Mouse (Mus musculus): Measurements from ENCODE around the gene Cgnl1. TPM values are rescaled to one million over a fixed set of nuclear protein-coding genes. Genes with fewer than 3 reads are reported as not detected.

Gene Cgnl1
- polyA plus RNA-seq, 1 experiment from 2014 or later: 4.6 TPM

DNA sequence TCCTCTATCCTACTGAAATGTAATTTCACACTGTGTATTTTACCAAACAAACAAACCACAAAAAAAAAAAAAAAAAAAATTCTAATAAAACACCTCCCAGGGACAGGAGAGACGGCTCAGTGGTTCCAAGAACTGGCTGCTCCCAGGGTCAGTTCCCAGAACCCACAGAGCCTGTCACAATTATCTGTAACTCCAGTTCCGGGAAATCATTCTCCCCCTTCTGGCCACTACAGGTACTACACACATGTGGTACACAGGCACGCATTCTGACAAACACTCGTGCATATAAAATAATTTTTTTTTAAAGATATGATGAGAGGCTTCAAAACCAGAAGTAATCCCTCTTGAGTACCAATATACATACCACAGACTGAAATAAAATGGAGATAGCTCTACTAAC, 9.7 kb downstream of the Cgnl1 start:
- Histone ChIP-seq H3K27me3 (ENCODE audit: control insufficient read depth, insufficient read depth, low read length) (no peaks in the 10 kb centered on the region; the same call in 1 of the 2 replicates), H3K36me3 (ENCODE audit: control insufficient read depth, insufficient read depth, low read length) (no peaks in the 10 kb centered on the region), H3K9me3 (ENCODE audit: control insufficient read depth, low read length) (no peaks in the 10 kb centered on the region), H3K4me1 (ENCODE audit: control insufficient read depth, insufficient read depth, low read length) (peaks cover 16% of the 10 kb centered on the region), H3K4me2 (no peak overlapping the region), H3K9ac (ENCODE audit: low read length) (no peak overlapping the region), H3K4me3 (ENCODE audit: low read depth, low read length) (no peak overlapping the region), H3K27ac (ENCODE audit: low read depth, low read length) (no peak overlapping the region)
- DNase-seq (ENCODE audit: low spot score, missing footprints): no peak
- ATAC-seq (ENCODE audit: low FRiP score): no peak
- 96% methylated on average over 4 of the region's 4 CpGs for WGBS

- no peak overlapping the region for H3K4me3 ChIP-seq (ENCODE audit: low read depth, low read length)
- 3% methylated on average over 14 of the region's 14 CpGs for WGBS
- H3K4me1 ChIP-seq (ENCODE audit: control insufficient read depth, insufficient read depth, low read length): peaks cover 16% of the 10 kb centered on the region
- H3K4me2 ChIP-seq: no peak overlapping the region
- no peak for DNase-seq (ENCODE audit: low spot score, missing footprints)
- H3K9ac ChIP-seq (ENCODE audit: low read length): no peak overlapping the region
- H3K27me3 ChIP-seq (ENCODE audit: control insufficient read depth, insufficient read depth, low read length): no peaks in the 10 kb centered on the region; the same call in 1 of the 2 replicates
- no peak overlapping the region for H3K27ac ChIP-seq (ENCODE audit: low read depth, low read length)
- no peak for ATAC-seq (ENCODE audit: low FRiP score)
- H3K9me3 ChIP-seq (ENCODE audit: control insufficient read depth, low read length): no peaks in the 10 kb centered on the region
- H3K36me3 ChIP-seq (ENCODE audit: control insufficient read depth, insufficient read depth, low read length): no peaks in the 10 kb centered on the region
Measured at GRCm38 (mm10) chr9:71760518-71761141, 10.8 kb downstream of the Cgnl1 start.

DNA sequence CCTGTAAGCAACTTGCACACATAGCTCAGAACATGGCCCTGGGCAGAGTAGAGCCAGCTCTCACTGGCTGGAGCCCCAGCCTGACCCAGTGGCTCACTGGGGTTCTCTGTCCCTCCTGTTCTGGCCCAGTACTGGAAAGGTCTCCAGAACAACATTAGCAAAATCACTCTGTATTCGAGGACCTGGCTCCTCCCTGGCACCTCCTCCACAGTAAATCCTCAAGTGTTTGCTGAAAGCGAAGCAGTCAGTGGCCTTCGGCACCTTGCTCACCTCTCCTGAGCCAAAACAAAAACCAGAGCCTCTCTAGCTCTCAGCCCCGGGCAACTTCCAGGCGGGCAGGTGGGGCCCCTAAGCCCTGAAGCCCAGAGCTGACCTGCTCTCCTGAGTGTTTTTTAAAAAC, 11.5 kb downstream of the Cgnl1 start:
- H3K4me2 ChIP-seq: 0 out of 2 replicates have a peak overlapping the region, but pooled peaks have one; percentile 6
- H3K9me3 ChIP-seq (ENCODE audit: control insufficient read depth, low read length): no peaks in the 10 kb centered on the region
- no peak overlapping the region for H3K27ac ChIP-seq (ENCODE audit: low read depth, low read length)
- no peak overlapping the region for H3K4me3 ChIP-seq (ENCODE audit: low read depth, low read length)
- DNase-seq (ENCODE audit: low spot score, missing footprints) (no peak), ATAC-seq (ENCODE audit: low FRiP score) (no peak)
- no peaks in the 10 kb centered on the region; the same call in 1 of the 2 replicates for H3K27me3 ChIP-seq (ENCODE audit: control insufficient read depth, insufficient read depth, low read length)
- peaks cover 16% of the 10 kb centered on the region for H3K4me1 ChIP-seq (ENCODE audit: control insufficient read depth, insufficient read depth, low read length)
- 9% methylated on average over 5 of the region's 5 CpGs for WGBS
- H3K36me3 ChIP-seq (ENCODE audit: control insufficient read depth, insufficient read depth, low read length): no peaks in the 10 kb centered on the region
- H3K9ac ChIP-seq (ENCODE audit: low read length): no peak overlapping the region

DNA sequence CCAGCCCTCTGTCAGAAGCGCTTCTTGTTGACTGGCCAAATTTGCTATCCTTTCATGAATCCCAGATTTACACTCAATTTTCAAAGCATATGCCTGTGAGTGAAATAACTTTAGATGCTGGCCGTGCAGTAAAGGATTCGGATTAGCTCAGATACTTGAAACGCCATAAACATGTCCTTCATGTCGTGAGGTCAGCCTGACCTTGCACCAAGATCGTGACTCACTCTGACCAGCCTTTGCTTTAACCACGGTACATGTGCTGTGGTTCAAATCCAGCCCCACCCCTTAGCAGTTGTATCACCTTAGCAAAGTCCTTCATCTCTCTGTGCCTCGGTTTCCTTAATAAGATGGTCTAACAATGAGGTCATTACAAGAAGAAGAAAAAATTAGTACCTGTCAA, 14.0 kb downstream of the Cgnl1 start:
- no peak overlapping the region for H3K4me2 ChIP-seq
- no peaks in the 10 kb centered on the region for H3K36me3 ChIP-seq (ENCODE audit: control insufficient read depth, insufficient read depth, low read length)
- H3K4me1 ChIP-seq (ENCODE audit: control insufficient read depth, insufficient read depth, low read length): peaks cover 16% of the 10 kb centered on the region
- no peak overlapping the region for H3K9ac ChIP-seq (ENCODE audit: low read length)
- DNase-seq (ENCODE audit: low spot score, missing footprints): no peak
- no peaks in the 10 kb centered on the region for H3K9me3 ChIP-seq (ENCODE audit: control insufficient read depth, low read length)
- ATAC-seq (ENCODE audit: low FRiP score): no peak
- H3K27me3 ChIP-seq (ENCODE audit: control insufficient read depth, insufficient read depth, low read length): no peaks in the 10 kb centered on the region; the same call in 1 of the 2 replicates
- no peak overlapping the region for H3K4me3 ChIP-seq (ENCODE audit: low read depth, low read length)
- 78% methylated on average over 8 of the region's 8 CpGs for WGBS
- H3K27ac ChIP-seq (ENCODE audit: low read depth, low read length): no peak overlapping the region

DNA sequence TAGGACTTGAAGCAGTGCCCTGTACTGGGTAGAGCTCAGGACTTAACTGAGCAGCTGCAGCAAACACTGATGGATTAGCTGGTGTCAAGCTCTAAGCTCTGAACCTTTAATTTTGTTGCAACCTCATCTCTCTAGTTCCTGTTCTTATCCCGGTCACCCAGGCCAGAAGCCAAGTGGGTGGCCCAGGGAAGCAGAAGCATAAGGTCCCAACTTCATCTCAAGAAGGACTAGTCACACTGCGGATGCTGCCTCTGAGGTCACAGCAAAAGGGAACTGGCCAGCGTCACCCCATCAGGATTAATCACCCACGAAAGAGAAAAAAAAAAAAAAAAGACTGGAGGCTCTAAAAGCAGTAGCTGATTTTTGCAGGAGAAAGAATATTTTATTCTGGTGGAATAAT, 14.5 kb downstream of the Cgnl1 start:
- Histone ChIP-seq H3K4me3 (ENCODE audit: low read depth, low read length) (no peak overlapping the region), H3K9me3 (ENCODE audit: control insufficient read depth, low read length) (no peaks in the 10 kb centered on the region), H3K9ac (ENCODE audit: low read length) (no peak overlapping the region), H3K27me3 (ENCODE audit: control insufficient read depth, insufficient read depth, low read length) (no peaks in the 10 kb centered on the region; the same call in 1 of the 2 replicates), H3K4me2 (no peak overlapping the region), H3K36me3 (ENCODE audit: control insufficient read depth, insufficient read depth, low read length) (no peaks in the 10 kb centered on the region), H3K4me1 (ENCODE audit: control insufficient read depth, insufficient read depth, low read length) (peaks cover 16% of the 10 kb centered on the region), H3K27ac (ENCODE audit: low read depth, low read length) (no peak overlapping the region)
- DNase-seq (ENCODE audit: low spot score, missing footprints) (no peak), ATAC-seq (ENCODE audit: low FRiP score) (no peak)
- 34% methylated on average over 4 of the region's 4 CpGs for WGBS

GRCm38 (mm10) chr9:71753981-71754380, 17.4 kb downstream of the Cgnl1 start:
- Histone ChIP-seq H3K36me3 (ENCODE audit: control insufficient read depth, insufficient read depth, low read length) (no peaks in the 10 kb centered on the region), H3K4me1 (ENCODE audit: control insufficient read depth, insufficient read depth, low read length) (peaks cover 8% of the 10 kb centered on the region), H3K9me3 (ENCODE audit: control insufficient read depth, low read length) (no peaks in the 10 kb centered on the region), H3K27me3 (ENCODE audit: control insufficient read depth, insufficient read depth, low read length) (no peaks in the 10 kb centered on the region; the same call in 1 of the 2 replicates), H3K27ac (ENCODE audit: low read depth, low read length) (no peak overlapping the region), H3K9ac (ENCODE audit: low read length) (no peak overlapping the region), H3K4me3 (ENCODE audit: low read depth, low read length) (no peak overlapping the region), H3K4me2 (no peak overlapping the region)
- WGBS: 53% methylated on average over 4 of the region's 4 CpGs
- ATAC-seq (ENCODE audit: low FRiP score) (no peak), DNase-seq (ENCODE audit: low spot score, missing footprints) (no peak)

DNA sequence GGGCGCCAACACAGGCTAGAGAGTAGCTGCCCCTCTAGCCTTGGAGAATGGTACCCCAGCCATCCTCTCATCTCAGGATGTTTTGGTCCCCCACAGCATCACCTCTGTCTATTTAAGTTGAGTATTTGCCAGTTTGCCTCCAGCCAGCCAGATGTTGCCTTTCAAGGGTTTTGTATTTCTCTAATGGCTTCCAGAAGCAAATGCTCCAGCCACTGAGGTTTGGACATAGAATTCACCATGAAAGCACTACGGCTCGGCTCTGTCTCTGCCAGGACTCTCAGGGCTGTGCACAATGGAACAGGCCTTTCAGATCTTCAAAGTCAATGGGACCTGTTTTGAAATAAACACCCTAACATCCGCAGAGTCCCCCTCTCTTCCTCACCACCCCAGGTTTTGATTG, 17.9 kb downstream of the Cgnl1 start:
- Histone ChIP-seq H3K4me3 (ENCODE audit: low read depth, low read length) (no peak overlapping the region), H3K9ac (ENCODE audit: low read length) (no peak overlapping the region), H3K4me1 (ENCODE audit: control insufficient read depth, insufficient read depth, low read length) (peaks cover 8% of the 10 kb centered on the region), H3K9me3 (ENCODE audit: control insufficient read depth, low read length) (no peaks in the 10 kb centered on the region), H3K36me3 (ENCODE audit: control insufficient read depth, insufficient read depth, low read length) (no peaks in the 10 kb centered on the region), H3K4me2 (no peak overlapping the region), H3K27me3 (ENCODE audit: control insufficient read depth, insufficient read depth, low read length) (no peaks in the 10 kb centered on the region; the same call in 1 of the 2 replicates), H3K27ac (ENCODE audit: low read depth, low read length) (no peak overlapping the region)
- DNase-seq (ENCODE audit: low spot score, missing footprints) (no peak), ATAC-seq (ENCODE audit: low FRiP score) (no peak)
- WGBS: 62% methylated on average over 4 of the region's 4 CpGs

DNA sequence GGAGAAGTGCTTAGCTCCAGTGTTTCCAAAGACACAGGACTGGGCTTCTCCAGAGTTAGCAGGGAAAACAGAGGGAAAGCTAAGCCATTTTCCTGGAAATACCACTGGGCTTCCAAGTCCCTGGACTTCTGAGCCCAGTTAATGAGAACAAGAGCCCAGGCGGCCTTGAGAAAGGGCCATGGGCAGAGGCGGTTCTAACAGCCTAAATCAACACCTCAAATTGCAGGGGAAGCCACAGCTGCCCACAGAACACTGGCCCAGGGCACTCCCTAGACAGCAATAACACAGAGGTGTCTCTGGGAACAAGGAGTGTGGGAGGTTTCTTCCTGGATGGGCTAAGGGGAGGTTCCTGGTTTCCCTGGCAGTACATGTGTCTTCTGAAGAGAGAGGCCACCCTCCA, 18.3 kb downstream of the Cgnl1 start:
- H3K4me2 ChIP-seq: no peak overlapping the region
- no peaks in the 10 kb centered on the region; the same call in 1 of the 2 replicates for H3K27me3 ChIP-seq (ENCODE audit: control insufficient read depth, insufficient read depth, low read length)
- H3K9ac ChIP-seq (ENCODE audit: low read length): no peak overlapping the region
- H3K9me3 ChIP-seq (ENCODE audit: control insufficient read depth, low read length): no peaks in the 10 kb centered on the region
- no peak for DNase-seq (ENCODE audit: low spot score, missing footprints)
- ATAC-seq (ENCODE audit: low FRiP score): no peak
- WGBS: 57% methylated on average over 2 of the region's 2 CpGs
- no peaks in the 10 kb centered on the region for H3K36me3 ChIP-seq (ENCODE audit: control insufficient read depth, insufficient read depth, low read length)
- no peak overlapping the region for H3K4me3 ChIP-seq (ENCODE audit: low read depth, low read length)
- no peak overlapping the region for H3K27ac ChIP-seq (ENCODE audit: low read depth, low read length)
- peaks cover 8% of the 10 kb centered on the region for H3K4me1 ChIP-seq (ENCODE audit: control insufficient read depth, insufficient read depth, low read length)

- no peaks in the 10 kb centered on the region for H3K9me3 ChIP-seq (ENCODE audit: control insufficient read depth, low read length)
- H3K4me2 ChIP-seq: no peak overlapping the region
- H3K9ac ChIP-seq (ENCODE audit: low read length): no peak overlapping the region
- no peaks in the 10 kb centered on the region for H3K27me3 ChIP-seq (ENCODE audit: control insufficient read depth, insufficient read depth, low read length)
- H3K27ac ChIP-seq (ENCODE audit: low read depth, low read length): no peak overlapping the region
- ATAC-seq (ENCODE audit: low FRiP score) (peak; percentile 44; the same call in 1 of the 2 replicates), DNase-seq (ENCODE audit: low spot score, missing footprints) (no peak)
- no peak overlapping the region for H3K4me3 ChIP-seq (ENCODE audit: low read depth, low read length)
- 2% methylated on average over 4 of the region's 4 CpGs for WGBS
- H3K4me1 ChIP-seq (ENCODE audit: control insufficient read depth, insufficient read depth, low read length): peaks cover 8% of the 10 kb centered on the region
- no peaks in the 10 kb centered on the region for H3K36me3 ChIP-seq (ENCODE audit: control insufficient read depth, insufficient read depth, low read length)
Measured at GRCm38 (mm10) chr9:71750015-71750672, 21.3 kb downstream of the Cgnl1 start.

Measured in midbrain, embryonic 11.5 days (tissue).